Mouse (Mus musculus) intestine, embryonic 16.5 days (tissue): ENCODE results near the gene Cep350. TPM values are rescaled to one million over a fixed set of nuclear protein-coding genes. Genes with fewer than 3 reads are reported as not detected.
A peak's percentile ranks its signal among the peaks of the same experiment; 100 is the strongest.
"Not testable (repeated sequence)": the region's sequence is repeated elsewhere in the genome, so short reads cannot be mapped to it uniquely, and the experiment has no call there.

ENCODE experiments used
- ATAC-seq: fragments of 200-750 bp; cut with Nextera tagmentation; 2 replicates; pipeline ENCODE4 v1.8.0; 2017; ENCODE audit warnings: moderate TSS enrichment, moderate library complexity
- H3K27ac ChIP-seq: fragments of 300-500 bp; sonication (generic); 2 replicates; pipeline ENCODE4 v1.5.1; 2014; ENCODE audit warnings: mild to moderate bottlenecking, low read length
- H3K27me3 ChIP-seq: fragments of 300-500 bp; sonication (generic); replicated peaks from 2 replicates; pipeline ENCODE4 v1.6.1; 2014; ENCODE audit warnings: low read length, control low read depth, mixed read lengths; ENCODE audit not compliant: control insufficient read depth, insufficient read depth
- H3K36me3 ChIP-seq: fragments of 300-500 bp; sonication (generic); 2 replicates; pipeline ENCODE4 v1.6.1; 2014; ENCODE audit warnings: low read length, control low read depth; ENCODE audit not compliant: control insufficient read depth, insufficient read depth
- H3K4me1 ChIP-seq: fragments of 300-500 bp; sonication (generic); 2 replicates; pipeline ENCODE4 v1.6.1; 2014; ENCODE audit warnings: low read length, control low read depth, mixed read lengths; ENCODE audit not compliant: control insufficient read depth, insufficient read depth
- H3K4me2 ChIP-seq: fragments of 300-500 bp; sonication (generic); 2 replicates; pipeline ENCODE4 v1.6.1; 2014; ENCODE audit warnings: low read depth, low read length, control low read depth
- H3K4me3 ChIP-seq: fragments of 300-500 bp; sonication (generic); 2 replicates; pipeline ENCODE4 v1.5.1; 2014; ENCODE audit warnings: mild to moderate bottlenecking, low read length
- H3K9ac ChIP-seq: fragments of 300-500 bp; sonication (generic); 2 replicates; pipeline ENCODE4 v1.6.1; 2014; ENCODE audit warnings: low read depth, low read length
- H3K9me3 ChIP-seq: fragments of 300-500 bp; sonication (generic); 2 replicates; pipeline ENCODE4 v1.6.1; 2016; ENCODE audit warnings: low read length, control low read depth; ENCODE audit not compliant: control insufficient read depth
- WGBS: fragments of 180-500 bp; shearing (Covaris S2); extraction: QIAGEN DNeasy Blood & Tissue Kit; methylation state at CpG from one replicate; pipeline ENCODE4 v1.1.7; 2014; 5-methylcytosine and 5-hydroxymethylcytosine counted together
- polyA plus RNA-seq: library from polyadenylated mRNA; unstranded; fragments of >200 nt; fragmentation: Nextera tagmentation; extraction: Ambion mirVana; gene quantifications from 2 replicates; pipeline ENCODE4 v1.2.1, GENCODE M21; 2015

Cep350 gene
- polyA plus RNA-seq, 1 experiment from 2014 or later: 9.8 TPM

- peaks cover 14% of the 10 kb centered on the region for H3K36me3 ChIP-seq
- H3K27me3 ChIP-seq: no peaks in the 10 kb centered on the region
- no peak overlapping the region for H3K27ac ChIP-seq
- no peak overlapping the region for H3K4me2 ChIP-seq
- no peak overlapping the region for H3K9ac ChIP-seq
- no peaks in the 10 kb centered on the region for H3K4me1 ChIP-seq
- H3K9me3 ChIP-seq: no peaks in the 10 kb centered on the region
- 77% methylated on average over 2 of the region's 2 CpGs for WGBS
- H3K4me3 ChIP-seq: no peak overlapping the region
- no peak for ATAC-seq
Measured at GRCm38 (mm10) chr1:155934702-155935101, 38.4 kb downstream of the Cep350 start.

- Histone ChIP-seq H3K27ac (no peak overlapping the region), H3K4me1 (no peaks in the 10 kb centered on the region), H3K27me3 (no peaks in the 10 kb centered on the region), H3K9ac (no peak overlapping the region), H3K4me3 (no peak overlapping the region), H3K4me2 (no peak overlapping the region), H3K36me3 (peaks cover 17% of the 10 kb centered on the region; the same call in 1 of the 2 replicates), H3K9me3 (no peaks in the 10 kb centered on the region)
- 94% methylated on average over 3 of the region's 3 CpGs for WGBS
- no peak for ATAC-seq
Measured at GRCm38 (mm10) chr1:155903561-155903960, 69.5 kb downstream of the Cep350 start.

- no peak for ATAC-seq
- 92% methylated on average over 8 of the region's 8 CpGs for WGBS
- H3K27me3 ChIP-seq: no peaks in the 10 kb centered on the region
- peaks cover 13% of the 10 kb centered on the region; the same call in 1 of the 2 replicates for H3K36me3 ChIP-seq
- H3K4me2 ChIP-seq: no peak overlapping the region
- no peak overlapping the region for H3K9ac ChIP-seq
- H3K27ac ChIP-seq: no peak overlapping the region
- H3K4me3 ChIP-seq: no peak overlapping the region
- H3K9me3 ChIP-seq: no peaks in the 10 kb centered on the region
- no peaks in the 10 kb centered on the region for H3K4me1 ChIP-seq
Measured at GRCm38 (mm10) chr1:155901348-155901747, 71.7 kb downstream of the Cep350 start.

GRCm38 (mm10) chr1:155894382-155894781 lies 78.7 kb downstream of the Cep350 start:
- no peak overlapping the region for H3K9ac ChIP-seq
- H3K27ac ChIP-seq: no peak overlapping the region
- WGBS: 94% methylated on average over 10 of the region's 10 CpGs
- peaks cover 30% of the 10 kb centered on the region for H3K36me3 ChIP-seq
- no peak overlapping the region for H3K4me2 ChIP-seq
- no peak for ATAC-seq
- no peaks in the 10 kb centered on the region for H3K4me1 ChIP-seq
- H3K27me3 ChIP-seq: no peaks in the 10 kb centered on the region
- no peaks in the 10 kb centered on the region for H3K9me3 ChIP-seq
- H3K4me3 ChIP-seq: no peak overlapping the region

GRCm38 (mm10) chr1:155886846-155887245 lies 86.2 kb downstream of the Cep350 start:
- no peak overlapping the region for H3K4me3 ChIP-seq
- 55% methylated on average over 2 of the region's 2 CpGs for WGBS
- no peaks in the 10 kb centered on the region for H3K9me3 ChIP-seq
- peak; percentile 52; the same call in 1 of the 2 replicates for ATAC-seq
- no peak overlapping the region for H3K27ac ChIP-seq
- no peak overlapping the region for H3K9ac ChIP-seq
- H3K27me3 ChIP-seq: no peaks in the 10 kb centered on the region
- peaks cover 26% of the 10 kb centered on the region for H3K36me3 ChIP-seq
- no peaks in the 10 kb centered on the region for H3K4me1 ChIP-seq
- no peak overlapping the region for H3K4me2 ChIP-seq

- not testable (repeated sequence) for H3K4me1 ChIP-seq, H3K9ac ChIP-seq, H3K4me3 ChIP-seq, H3K9me3 ChIP-seq, ATAC-seq, H3K4me2 ChIP-seq, H3K27me3 ChIP-seq, H3K27ac ChIP-seq
- WGBS: 84% methylated on average over 3 of the region's 3 CpGs
- H3K36me3 ChIP-seq: peaks cover 14% of the 10 kb centered on the region
Measured at GRCm38 (mm10) chr1:155882646-155883231, 90.3 kb downstream of the Cep350 start.

- no peak for ATAC-seq
- H3K9ac ChIP-seq: no peak overlapping the region
- H3K4me3 ChIP-seq: no peak overlapping the region
- H3K4me1 ChIP-seq: no peaks in the 10 kb centered on the region
- H3K27ac ChIP-seq: no peak overlapping the region
- peaks cover 9% of the 10 kb centered on the region for H3K36me3 ChIP-seq
- H3K9me3 ChIP-seq: no peaks in the 10 kb centered on the region
- 91% methylated on average over 3 of the region's 3 CpGs for WGBS
- no peaks in the 10 kb centered on the region for H3K27me3 ChIP-seq
- no peak overlapping the region for H3K4me2 ChIP-seq
Measured at GRCm38 (mm10) chr1:155879596-155879995, 93.5 kb downstream of the Cep350 start.

GRCm38 (mm10) chr1:155862967-155863366 lies 110.1 kb downstream of the Cep350 start:
- no peak overlapping the region for H3K4me2 ChIP-seq
- 69% methylated on average over 4 of the region's 4 CpGs for WGBS
- H3K4me1 ChIP-seq: no peaks in the 10 kb centered on the region
- no peak overlapping the region for H3K27ac ChIP-seq
- H3K27me3 ChIP-seq: no peaks in the 10 kb centered on the region
- no peak for ATAC-seq
- no peak overlapping the region for H3K9ac ChIP-seq
- H3K36me3 ChIP-seq: peaks cover 22% of the 10 kb centered on the region
- H3K4me3 ChIP-seq: no peak overlapping the region
- H3K9me3 ChIP-seq: no peaks in the 10 kb centered on the region

- Histone ChIP-seq H3K4me3 (no peak overlapping the region), H3K9me3 (no peaks in the 10 kb centered on the region), H3K4me1 (no peaks in the 10 kb centered on the region), H3K36me3 (peaks cover 3% of the 10 kb centered on the region; the same call in 1 of the 2 replicates), H3K27ac (peak overlapping the region; percentile 11; the same call in 1 of the 2 replicates), H3K27me3 (no peaks in the 10 kb centered on the region), H3K9ac (no peak overlapping the region), H3K4me2 (no peak overlapping the region)
- WGBS: 71% methylated on average over 7 of the region's 7 CpGs
- peak; percentile 78 for ATAC-seq
Measured at GRCm38 (mm10) chr1:155854926-155855702, 117.9 kb downstream of the Cep350 start.
